Mouse (Mus musculus): ENCODE results near the gene Ppm1a. TPM values are rescaled to one million over a fixed set of nuclear protein-coding genes. Genes with fewer than 3 reads are reported as not detected.

Ppm1a gene
- polyA plus RNA-seq, 1 experiment, result 80.6 TPM

DNA sequence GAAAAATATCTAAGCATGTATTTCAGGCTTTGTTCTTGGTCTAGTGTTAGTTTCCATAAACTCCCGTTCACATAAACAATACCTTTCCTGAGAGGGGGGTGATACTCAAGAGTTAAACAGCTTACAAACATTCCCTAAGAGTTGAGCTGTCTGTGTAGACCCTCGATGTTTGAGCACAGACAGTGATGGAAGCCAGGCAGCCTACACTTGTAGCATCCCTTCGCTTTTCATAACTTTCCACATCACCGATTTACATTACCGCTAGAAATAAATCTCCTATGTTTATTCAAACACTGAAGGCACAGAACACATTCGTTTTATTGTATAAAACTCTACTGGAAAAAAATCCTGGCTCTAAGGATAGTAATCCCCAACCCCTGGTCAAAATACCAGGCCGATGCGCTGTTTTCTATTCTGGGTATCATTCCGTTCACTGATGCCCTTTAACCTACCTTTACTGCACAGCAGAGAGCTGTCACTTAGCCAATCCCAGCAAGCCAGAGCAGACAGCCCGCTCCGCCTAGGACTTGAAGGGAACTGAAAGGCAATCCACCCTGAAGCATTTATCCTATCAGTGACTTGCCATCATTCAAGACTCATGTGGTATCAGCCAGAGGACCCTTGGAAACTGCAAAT is 37.7 kb upstream of the Ppm1a start:
- H3K4me3 ChIP-seq (ENCODE audit: insufficient read depth, poor library complexity, severe bottlenecking), result no peak overlapping the region
- TF ChIP-seq CEBPB (IDR thresholded peaks at IDR 0.05; ENCODE audit: low read depth), result no peak
- no peak for TF ChIP-seq USF1 (IDR thresholded peaks at IDR 0.05; ENCODE audit: low read depth)
- no peak for TF ChIP-seq CTCF (IDR thresholded peaks at IDR 0.05; ENCODE audit: control insufficient read depth, insufficient read depth, insufficient read length)
- TF ChIP-seq MYOG (IDR thresholded peaks at IDR 0.05; ENCODE audit: control insufficient read depth, extremely low read depth, insufficient read length), result no peak
- TF ChIP-seq MYOD1 (IDR thresholded peaks at IDR 0.05; ENCODE audit: control insufficient read depth, insufficient read length, low read depth), result no peak
- no peak for TF ChIP-seq FOSL1 (IDR thresholded peaks at IDR 0.05; ENCODE audit: insufficient read depth, low read length, poor library complexity, severe bottlenecking)
- TF ChIP-seq MAX (IDR thresholded peaks at IDR 0.05), result no peak
- H3K27me3 ChIP-seq (ENCODE audit: control insufficient read depth, insufficient read depth, insufficient read length), result no peaks in the 10 kb centered on the region
- no peak overlapping the region for H3ac ChIP-seq (ENCODE audit: control insufficient read depth, insufficient read length, low read depth)
- H3K79me2 ChIP-seq (ENCODE audit: control insufficient read depth, insufficient read depth), result no peaks in the 10 kb centered on the region
- no peaks in the 10 kb centered on the region for H3K79me3 ChIP-seq (ENCODE audit: low read depth)
- no peaks in the 10 kb centered on the region for H3K36me3 ChIP-seq (ENCODE audit: control insufficient read depth, insufficient read depth)

DNA sequence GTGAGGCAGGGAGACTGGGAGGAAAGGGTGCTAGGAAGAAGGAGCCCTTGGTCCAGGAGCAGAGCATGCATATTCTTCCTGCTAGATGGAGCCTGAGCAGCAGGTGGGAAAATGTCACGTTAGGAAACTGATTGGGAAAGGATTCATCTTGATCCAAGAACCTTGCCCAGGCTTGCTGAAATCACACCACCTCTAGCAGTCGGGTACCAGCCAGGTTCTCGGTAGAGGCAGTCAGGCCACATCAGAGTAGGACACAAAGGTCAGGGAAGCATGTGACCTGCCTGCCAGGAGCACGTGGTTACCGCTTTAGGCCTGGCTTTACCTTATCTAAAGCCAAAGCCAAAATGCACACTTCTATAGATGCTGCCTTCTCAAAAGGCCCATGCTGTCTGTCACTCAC is 35.5 kb upstream of the Ppm1a start:
- no peak overlapping the region for H3ac ChIP-seq (ENCODE audit: control insufficient read depth, insufficient read length, low read depth)
- no peaks in the 10 kb centered on the region for H3K27me3 ChIP-seq (ENCODE audit: control insufficient read depth, insufficient read depth, insufficient read length)
- H3K79me3 ChIP-seq (ENCODE audit: low read depth), result no peaks in the 10 kb centered on the region
- H3K36me3 ChIP-seq (ENCODE audit: control insufficient read depth, insufficient read depth), result no peaks in the 10 kb centered on the region
- no peaks in the 10 kb centered on the region for H3K79me2 ChIP-seq (ENCODE audit: control insufficient read depth, insufficient read depth)
- TF ChIP-seq MAX (IDR thresholded peaks at IDR 0.05) (no peak), USF1 (IDR thresholded peaks at IDR 0.05; ENCODE audit: low read depth) (no peak), CEBPB (IDR thresholded peaks at IDR 0.05; ENCODE audit: low read depth) (no peak), CTCF (IDR thresholded peaks at IDR 0.05; ENCODE audit: control insufficient read depth, insufficient read depth, insufficient read length) (no peak), MYOD1 (IDR thresholded peaks at IDR 0.05; ENCODE audit: control insufficient read depth, insufficient read length, low read depth) (no peak), FOSL1 (IDR thresholded peaks at IDR 0.05; ENCODE audit: insufficient read depth, low read length, poor library complexity, severe bottlenecking) (no peak), MYOG (IDR thresholded peaks at IDR 0.05; ENCODE audit: control insufficient read depth, extremely low read depth, insufficient read length) (no peak)
- no peak overlapping the region for H3K4me3 ChIP-seq (ENCODE audit: insufficient read depth, poor library complexity, severe bottlenecking)

DNA sequence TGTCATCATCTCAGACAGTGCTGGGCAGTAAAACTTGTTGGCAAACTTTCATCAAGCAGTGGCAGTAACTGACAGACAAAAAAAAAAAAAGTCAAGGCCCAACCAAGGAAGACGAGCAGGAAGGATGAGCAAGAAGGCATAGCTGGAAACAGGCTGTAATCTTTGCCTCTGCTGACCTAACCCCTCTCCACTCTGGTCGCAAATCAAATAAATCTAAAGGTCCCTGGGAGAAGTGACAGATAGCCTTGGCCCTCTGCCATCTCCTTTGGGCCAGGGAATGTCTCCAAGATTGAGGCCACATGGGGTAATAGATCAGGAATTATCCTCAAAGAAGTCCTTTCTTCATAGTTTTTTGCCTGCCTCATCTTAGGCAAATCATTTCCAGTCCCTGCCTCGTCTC is 33.3 kb upstream of the Ppm1a start:
- no peaks in the 10 kb centered on the region for H3K27me3 ChIP-seq (ENCODE audit: control insufficient read depth, insufficient read depth, insufficient read length)

DNA sequence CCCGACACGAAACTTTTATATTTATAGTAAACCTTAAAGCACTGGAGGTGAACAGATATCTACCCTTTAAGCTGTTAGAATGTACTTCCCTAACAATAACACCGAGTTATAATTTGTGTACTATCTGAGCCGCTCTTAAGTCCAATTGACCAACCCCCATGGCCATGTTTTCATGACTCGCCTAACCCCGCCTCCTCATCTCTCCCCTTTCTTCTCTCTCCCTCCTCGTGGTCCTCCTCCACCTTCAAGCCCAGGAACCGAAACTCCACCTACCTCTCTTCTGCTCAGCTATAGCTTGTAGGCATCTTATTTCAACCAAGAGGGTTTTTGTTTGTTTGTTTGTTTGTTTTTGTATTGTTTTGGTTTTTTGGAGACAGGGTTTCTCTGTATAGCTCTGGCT is 30.2 kb upstream of the Ppm1a start:
- TF ChIP-seq FOSL1 (IDR thresholded peaks at IDR 0.05; ENCODE audit: insufficient read depth, low read length, poor library complexity, severe bottlenecking) (no peak), MYOD1 (IDR thresholded peaks at IDR 0.05; ENCODE audit: control insufficient read depth, insufficient read length, low read depth) (no peak), MAX (IDR thresholded peaks at IDR 0.05) (no peak), USF1 (IDR thresholded peaks at IDR 0.05; ENCODE audit: low read depth) (no peak), CTCF (IDR thresholded peaks at IDR 0.05; ENCODE audit: control insufficient read depth, insufficient read depth, insufficient read length) (no peak), CEBPB (IDR thresholded peaks at IDR 0.05; ENCODE audit: low read depth) (no peak)
- Histone ChIP-seq H3K27me3 (ENCODE audit: control insufficient read depth, insufficient read depth, insufficient read length) (no peaks in the 10 kb centered on the region), H3K79me3 (ENCODE audit: low read depth) (no peaks in the 10 kb centered on the region)

More for the DNA sequence above, 33.3 kb upstream of the Ppm1a start:
- no peaks in the 10 kb centered on the region for H3K79me2 ChIP-seq (ENCODE audit: control insufficient read depth, insufficient read depth)
- no peak overlapping the region for H3ac ChIP-seq (ENCODE audit: control insufficient read depth, insufficient read length, low read depth)
- H3K4me3 ChIP-seq (ENCODE audit: insufficient read depth, poor library complexity, severe bottlenecking), result no peak overlapping the region
- no peaks in the 10 kb centered on the region for H3K36me3 ChIP-seq (ENCODE audit: control insufficient read depth, insufficient read depth)
- H3K79me3 ChIP-seq (ENCODE audit: low read depth), result no peaks in the 10 kb centered on the region
- TF ChIP-seq MYOD1 (IDR thresholded peaks at IDR 0.05; ENCODE audit: control insufficient read depth, insufficient read length, low read depth) (no peak), USF1 (IDR thresholded peaks at IDR 0.05; ENCODE audit: low read depth) (no peak), MAX (IDR thresholded peaks at IDR 0.05) (no peak), MYOG (IDR thresholded peaks at IDR 0.05; ENCODE audit: control insufficient read depth, extremely low read depth, insufficient read length) (no peak), FOSL1 (IDR thresholded peaks at IDR 0.05; ENCODE audit: insufficient read depth, low read length, poor library complexity, severe bottlenecking) (no peak), CTCF (IDR thresholded peaks at IDR 0.05; ENCODE audit: control insufficient read depth, insufficient read depth, insufficient read length) (no peak), CEBPB (IDR thresholded peaks at IDR 0.05; ENCODE audit: low read depth) (no peak)

DNA sequence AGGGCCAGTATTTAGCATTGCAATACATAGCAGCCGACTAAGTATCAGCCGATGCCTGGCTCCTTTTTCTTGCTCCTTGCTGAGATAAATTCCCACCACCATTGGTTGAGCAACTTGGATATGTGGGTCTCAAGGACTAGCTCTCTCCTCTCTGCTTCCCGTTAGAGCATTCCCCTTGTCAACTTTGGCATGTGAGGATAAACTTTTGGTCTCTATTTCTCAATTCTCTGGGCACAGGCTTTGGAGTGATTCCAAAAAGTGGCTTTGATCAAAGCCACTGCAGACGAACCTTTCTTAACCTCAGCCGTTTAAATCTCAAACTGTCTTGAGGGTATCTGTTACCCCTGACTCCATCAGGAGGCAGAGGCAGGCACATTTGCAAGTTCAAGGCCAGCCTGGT is 29.6 kb upstream of the Ppm1a start:
- Histone ChIP-seq H3K79me3 (ENCODE audit: low read depth) (no peaks in the 10 kb centered on the region), H3K79me2 (ENCODE audit: control insufficient read depth, insufficient read depth) (no peaks in the 10 kb centered on the region), H3K36me3 (ENCODE audit: control insufficient read depth, insufficient read depth) (no peaks in the 10 kb centered on the region), H3ac (ENCODE audit: control insufficient read depth, insufficient read length, low read depth) (no peak overlapping the region), H3K27me3 (ENCODE audit: control insufficient read depth, insufficient read depth, insufficient read length) (no peaks in the 10 kb centered on the region), H3K4me3 (ENCODE audit: insufficient read depth, poor library complexity, severe bottlenecking) (no peak overlapping the region)
- TF ChIP-seq MAX (IDR thresholded peaks at IDR 0.05) (no peak), FOSL1 (IDR thresholded peaks at IDR 0.05; ENCODE audit: insufficient read depth, low read length, poor library complexity, severe bottlenecking) (no peak), CEBPB (IDR thresholded peaks at IDR 0.05; ENCODE audit: low read depth) (no peak)

More for the DNA sequence above, 30.2 kb upstream of the Ppm1a start:
- H3K36me3 ChIP-seq (ENCODE audit: control insufficient read depth, insufficient read depth), result no peaks in the 10 kb centered on the region
- H3K4me3 ChIP-seq (ENCODE audit: insufficient read depth, poor library complexity, severe bottlenecking), result no peak overlapping the region
- no peaks in the 10 kb centered on the region for H3K79me2 ChIP-seq (ENCODE audit: control insufficient read depth, insufficient read depth)
- H3ac ChIP-seq (ENCODE audit: control insufficient read depth, insufficient read length, low read depth), result no peak overlapping the region

DNA sequence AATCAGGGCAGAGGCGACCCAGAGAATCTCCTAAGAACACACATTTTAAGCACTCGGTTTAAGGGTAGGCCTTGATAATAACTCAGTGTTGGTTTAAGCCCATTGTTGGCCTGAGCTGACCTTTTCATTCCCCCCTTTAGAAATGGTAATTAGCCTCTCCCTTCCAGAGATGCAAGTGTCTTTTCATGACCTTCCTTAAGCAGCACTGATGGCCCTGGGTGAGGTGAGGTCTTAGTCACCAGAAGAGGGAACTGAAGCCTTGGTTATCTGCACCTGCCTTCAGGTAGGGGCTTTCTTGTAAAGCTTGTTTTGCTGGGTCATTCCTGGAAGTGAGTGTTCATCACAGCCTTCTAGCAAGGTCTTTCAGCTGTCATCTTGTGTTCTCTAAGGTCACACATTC is 23.1 kb upstream of the Ppm1a start:
- no peaks in the 10 kb centered on the region for H3K27me3 ChIP-seq (ENCODE audit: control insufficient read depth, insufficient read depth, insufficient read length)
- no peaks in the 10 kb centered on the region for H3K79me2 ChIP-seq (ENCODE audit: control insufficient read depth, insufficient read depth)
- no peak for TF ChIP-seq MYOG (IDR thresholded peaks at IDR 0.05; ENCODE audit: control insufficient read depth, extremely low read depth, insufficient read length)
- TF ChIP-seq MAX (IDR thresholded peaks at IDR 0.05), result no peak
- TF ChIP-seq MYOD1 (IDR thresholded peaks at IDR 0.05; ENCODE audit: control insufficient read depth, insufficient read length, low read depth), result no peak
- no peak for TF ChIP-seq CTCF (IDR thresholded peaks at IDR 0.05; ENCODE audit: control insufficient read depth, insufficient read depth, insufficient read length)
- TF ChIP-seq CEBPB (IDR thresholded peaks at IDR 0.05; ENCODE audit: low read depth), result no peak
- TF ChIP-seq FOSL1 (IDR thresholded peaks at IDR 0.05; ENCODE audit: insufficient read depth, low read length, poor library complexity, severe bottlenecking), result no peak
- no peak for TF ChIP-seq USF1 (IDR thresholded peaks at IDR 0.05; ENCODE audit: low read depth)
- H3K4me3 ChIP-seq (ENCODE audit: insufficient read depth, poor library complexity, severe bottlenecking), result no peak overlapping the region
- no peaks in the 10 kb centered on the region for H3K36me3 ChIP-seq (ENCODE audit: control insufficient read depth, insufficient read depth)
- no peaks in the 10 kb centered on the region for H3K79me3 ChIP-seq (ENCODE audit: low read depth)
- no peak overlapping the region for H3ac ChIP-seq (ENCODE audit: control insufficient read depth, insufficient read length, low read depth)
